Mouse (Mus musculus) MN1 (cell line): ENCODE results near the gene Aqp12.

Source experiments
- DNase-seq: peaks from one replicate; pipeline ENCODE4 v3.0.0-alpha.2; 2016; ENCODE audit warnings: low spot score

The Aqp12 gene

DNA sequence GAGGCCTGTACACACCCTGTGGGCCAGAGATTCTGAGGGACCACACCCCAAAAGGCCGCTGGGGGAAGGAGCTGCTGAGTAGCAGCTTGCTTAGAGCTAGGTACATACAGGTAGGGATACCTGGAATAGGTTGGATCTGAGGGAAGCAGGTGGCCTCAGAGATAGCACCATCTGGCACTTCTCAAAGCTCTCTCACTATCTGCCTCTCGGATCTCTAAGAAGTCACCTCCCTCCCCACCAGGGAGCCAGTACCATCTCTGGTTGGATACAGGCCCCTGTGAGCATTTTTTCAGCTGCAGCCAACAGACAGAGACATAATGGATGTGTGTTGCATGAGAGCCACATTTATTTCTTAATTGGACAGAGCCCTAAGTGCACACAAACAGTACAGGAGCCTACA is 9.0 kb downstream of the Aqp12 start:
- DNase-seq: no peak

DNA sequence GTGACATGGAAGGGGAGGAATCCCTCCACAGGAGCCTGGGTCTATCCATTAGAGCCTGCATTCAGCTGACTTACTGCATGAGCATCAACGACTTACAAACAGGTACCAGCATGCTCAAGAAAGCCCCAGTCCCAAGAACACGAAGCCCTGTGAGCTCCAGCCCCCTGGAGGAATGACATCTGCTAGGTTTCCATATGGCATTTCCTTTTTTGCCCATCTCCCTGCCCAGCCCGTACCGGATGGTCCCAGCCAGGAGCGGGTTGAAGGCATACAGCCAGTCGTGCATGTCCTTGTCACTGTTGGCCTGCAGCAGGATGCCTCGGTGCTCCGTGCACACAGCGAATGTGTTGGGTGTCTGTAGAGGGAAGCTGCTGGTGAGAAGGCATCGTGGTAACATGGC is 12.6 kb downstream of the Aqp12 start:
- DNase-seq: no peak

DNA sequence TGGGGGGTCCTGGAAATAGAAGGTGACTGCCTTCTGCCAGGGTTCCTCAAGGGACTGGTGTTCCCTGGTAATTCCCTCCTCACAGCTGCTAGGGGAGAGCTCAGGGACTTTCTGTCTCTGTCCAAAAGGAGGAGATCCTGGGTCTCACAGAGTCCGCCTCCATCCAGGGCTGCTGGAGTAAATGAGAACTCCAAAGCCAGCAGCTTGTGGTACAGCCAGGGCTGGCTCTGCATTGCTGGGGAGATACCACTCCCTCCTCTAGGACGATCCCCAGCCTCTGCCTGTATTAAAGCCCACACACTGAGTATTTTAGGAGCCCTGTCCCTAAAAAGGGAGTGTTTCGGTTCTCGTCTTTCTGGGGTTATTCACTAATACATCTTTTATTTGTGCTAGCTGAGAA is 14.5 kb downstream of the Aqp12 start:
- no peak for DNase-seq

DNA sequence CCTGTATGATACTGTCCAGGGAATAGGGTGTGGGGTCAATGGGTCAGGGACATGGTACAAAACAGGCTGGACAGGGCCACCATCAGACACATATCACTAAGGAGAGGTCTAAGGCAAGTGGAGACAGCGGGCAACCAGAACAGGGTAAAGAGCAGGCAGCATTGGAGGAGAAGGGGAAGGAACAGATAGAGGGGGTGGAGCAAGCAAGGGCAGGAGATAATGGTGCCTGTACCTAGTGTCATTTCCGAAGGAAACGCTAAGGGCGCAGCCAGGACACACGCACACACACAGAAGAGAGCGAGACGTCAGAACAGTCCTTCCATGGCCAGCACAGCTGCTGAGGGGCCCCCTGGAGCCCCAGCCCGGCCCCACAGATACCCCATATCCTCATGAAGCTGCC is 20.5 kb downstream of the Aqp12 start:
- DNase-seq: no peak

DNA sequence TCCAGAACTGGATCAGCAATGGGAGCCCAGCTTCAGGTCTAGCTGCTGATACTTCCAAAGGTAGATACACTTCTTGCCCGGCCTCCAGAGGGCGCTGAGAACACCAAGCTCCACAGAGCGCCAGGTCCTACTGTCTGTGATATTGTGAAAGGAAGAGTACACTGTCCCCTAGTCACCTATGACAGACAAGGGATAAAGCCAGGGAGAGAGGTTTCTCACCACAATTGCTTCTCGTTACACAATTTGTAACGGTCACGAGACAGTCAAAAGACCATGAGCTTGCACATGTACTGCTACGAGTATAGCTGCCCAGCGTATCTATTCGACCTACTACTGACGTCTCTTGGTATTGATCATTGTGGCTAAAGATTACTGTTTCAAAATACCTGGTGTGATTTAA is 23.3 kb downstream of the Aqp12 start:
- DNase-seq: no peak

DNA sequence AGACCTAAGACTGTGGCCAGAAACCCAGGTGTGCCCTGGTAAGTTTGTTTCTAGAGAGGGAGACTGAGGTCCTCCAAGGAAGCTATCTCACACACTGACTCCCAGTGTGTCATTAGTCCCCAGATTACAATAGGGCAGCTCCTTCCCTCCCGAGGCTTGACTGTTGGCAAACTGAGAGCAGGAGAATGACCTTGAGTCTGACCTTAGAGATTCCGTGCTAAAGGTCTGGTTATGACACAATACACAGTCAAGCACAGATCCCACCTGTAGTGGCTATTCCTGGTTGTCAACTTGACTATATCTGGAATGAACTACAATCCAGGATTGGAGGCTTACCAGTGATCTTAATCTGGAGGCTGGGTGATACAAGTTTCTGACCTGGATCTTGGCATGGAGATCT is 23.9 kb downstream of the Aqp12 start:
- no peak for DNase-seq

DNA sequence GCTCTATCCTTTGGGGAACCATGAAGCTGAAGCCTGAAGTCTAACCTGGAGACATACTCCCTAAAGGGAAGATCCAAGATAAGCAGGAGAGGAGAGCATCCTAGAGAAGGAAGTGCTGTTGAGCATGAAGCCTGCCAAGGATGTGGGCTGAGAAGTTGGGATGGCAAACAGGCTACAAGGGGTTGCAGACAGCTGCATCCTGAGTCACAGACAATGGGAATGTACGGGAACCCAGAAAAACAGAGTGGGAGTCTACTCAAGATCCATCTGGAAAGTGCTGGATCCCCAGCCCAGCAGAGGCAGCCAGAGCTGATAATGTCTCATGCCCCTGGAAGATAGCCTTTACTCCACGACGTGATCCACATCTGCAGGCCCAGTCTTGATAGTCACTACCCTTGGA is 25.1 kb downstream of the Aqp12 start:
- no peak for DNase-seq

DNA sequence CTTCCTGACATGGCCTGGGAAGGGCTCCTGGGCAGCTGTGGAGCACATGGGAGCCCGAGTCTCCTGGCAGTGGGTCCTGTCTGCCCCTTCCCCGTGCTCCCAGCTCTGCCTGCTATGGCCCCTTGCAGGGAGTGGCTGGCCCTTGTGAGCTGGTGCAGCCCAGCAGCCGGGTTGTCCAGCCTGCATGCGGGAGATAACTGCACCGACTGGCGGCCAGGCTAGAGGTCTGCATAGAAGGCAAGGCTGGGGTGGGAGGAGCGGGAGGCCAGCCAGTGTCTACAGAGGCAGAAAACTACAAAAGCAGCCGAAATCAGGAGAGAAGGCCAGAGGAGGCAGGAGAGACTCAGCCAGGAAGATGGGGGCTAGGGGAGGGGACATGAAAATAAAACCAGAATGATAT is 27.9 kb downstream of the Aqp12 start:
- no peak for DNase-seq

DNA sequence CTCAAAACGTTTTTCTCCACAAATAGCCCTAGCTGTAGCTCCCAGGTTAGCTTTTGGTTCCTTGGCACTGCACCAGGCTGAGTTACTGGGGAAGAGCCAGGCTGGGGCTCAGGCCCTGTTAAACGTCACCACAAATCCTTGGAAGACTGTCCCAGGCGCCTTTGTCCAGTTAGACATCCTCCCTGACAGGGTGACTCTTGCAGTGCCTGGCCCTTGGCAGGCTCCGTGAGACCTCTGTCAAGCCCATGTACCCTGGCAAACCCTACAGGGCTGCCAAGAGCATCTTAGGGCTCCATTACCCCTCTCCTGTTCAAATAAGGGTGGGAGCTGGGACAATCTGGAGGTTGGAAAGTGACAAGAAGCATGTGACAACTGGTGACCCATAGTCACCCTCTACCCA is 29.8 kb downstream of the Aqp12 start:
- DNase-seq: no peak

DNA sequence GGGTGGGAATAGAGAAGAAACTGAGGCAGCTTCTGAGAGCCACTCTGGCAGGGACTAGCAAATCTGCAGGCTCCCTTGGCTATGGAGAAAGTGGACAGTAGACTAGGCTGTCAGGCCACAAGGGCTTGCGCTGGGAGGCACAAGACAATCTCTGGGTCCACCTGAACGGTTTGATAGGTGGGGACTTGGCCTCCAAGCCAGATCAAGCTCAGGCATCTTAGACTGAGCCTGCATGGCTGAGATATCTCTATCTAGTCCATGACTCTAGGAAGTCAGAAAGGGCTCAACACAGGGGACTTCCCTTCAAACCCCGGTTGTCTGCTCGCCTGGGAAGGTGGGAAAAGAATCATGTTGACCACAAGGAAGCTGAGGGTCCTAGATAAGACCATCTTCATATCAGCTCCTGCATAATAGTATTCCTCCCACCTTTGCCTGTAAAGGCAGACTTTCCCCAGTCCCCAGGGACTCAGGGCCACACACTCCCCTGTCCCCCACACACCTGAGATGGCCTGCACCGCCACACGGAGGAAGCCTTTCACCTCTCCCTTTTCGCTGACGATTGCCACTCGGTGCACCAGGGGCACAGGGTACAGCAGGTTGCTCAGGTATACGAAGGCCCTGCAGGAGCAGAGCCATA is 40.1 kb downstream of the Aqp12 start:
- no peak for DNase-seq

DNA sequence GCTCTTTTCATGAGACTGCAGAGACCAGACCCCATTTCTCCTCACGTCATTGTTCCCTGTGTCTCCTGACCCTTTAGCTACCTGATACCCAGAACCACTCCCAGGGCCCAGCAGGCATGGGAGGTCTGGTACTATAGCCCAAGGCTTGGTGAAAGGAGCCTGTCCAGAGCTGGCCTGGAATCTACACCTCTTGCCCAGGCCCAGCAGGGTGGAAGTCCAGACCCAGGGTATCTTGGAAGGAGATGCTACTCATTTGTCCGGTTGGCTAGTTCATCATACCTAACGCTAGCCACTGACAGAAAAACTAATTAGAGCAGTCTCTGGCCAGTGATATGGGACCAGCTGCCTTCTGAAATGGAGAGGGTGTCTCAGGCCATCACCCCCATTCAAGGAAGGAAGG is 43.9 kb downstream of the Aqp12 start:
- no peak for DNase-seq

DNA sequence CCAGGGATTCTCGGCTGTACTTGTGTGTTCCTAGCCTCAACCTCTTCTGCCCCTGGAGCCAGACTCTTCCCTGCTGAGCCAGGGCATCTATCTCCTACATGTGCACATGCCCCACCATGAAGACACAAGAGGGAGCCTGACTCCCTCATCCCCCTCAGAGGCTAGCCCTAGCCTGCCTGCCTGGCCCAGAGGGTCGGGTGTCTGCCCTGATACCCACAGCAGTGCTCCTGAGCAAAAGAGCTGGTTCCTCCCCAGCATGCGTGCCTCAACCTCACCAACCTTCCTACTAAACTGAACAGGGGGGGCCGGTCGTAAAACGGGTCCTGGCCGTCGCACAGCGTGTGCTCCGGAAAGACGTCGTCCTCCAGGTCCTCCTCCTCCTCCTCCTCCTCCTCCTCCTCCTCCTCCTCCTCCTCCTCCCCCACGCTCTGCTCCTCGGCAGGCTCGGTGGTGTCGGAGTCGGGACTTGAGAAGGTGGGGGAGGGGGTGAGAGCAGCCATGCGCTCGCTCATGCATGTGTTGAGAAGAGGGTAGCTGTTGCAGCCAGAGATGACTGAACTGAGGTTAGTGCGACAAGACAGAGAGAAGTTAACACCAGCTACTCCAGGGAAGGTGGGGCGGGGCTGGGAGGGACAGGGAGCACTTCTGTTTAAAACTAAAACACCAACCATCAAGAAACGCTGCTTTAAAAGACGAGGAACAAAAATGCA is 45.1 kb downstream of the Aqp12 start:
- no peak for DNase-seq
